Mouse (Mus musculus) ES-CJ7 (cell line): Measurements from ENCODE around the gene Syngap1.

Experiments used
- DNase-seq: peaks from one replicate; pipeline ENCODE4 v3.0.0; 2011; ENCODE audit warnings: low read depth, low spot score

The Syngap1 gene

DNA sequence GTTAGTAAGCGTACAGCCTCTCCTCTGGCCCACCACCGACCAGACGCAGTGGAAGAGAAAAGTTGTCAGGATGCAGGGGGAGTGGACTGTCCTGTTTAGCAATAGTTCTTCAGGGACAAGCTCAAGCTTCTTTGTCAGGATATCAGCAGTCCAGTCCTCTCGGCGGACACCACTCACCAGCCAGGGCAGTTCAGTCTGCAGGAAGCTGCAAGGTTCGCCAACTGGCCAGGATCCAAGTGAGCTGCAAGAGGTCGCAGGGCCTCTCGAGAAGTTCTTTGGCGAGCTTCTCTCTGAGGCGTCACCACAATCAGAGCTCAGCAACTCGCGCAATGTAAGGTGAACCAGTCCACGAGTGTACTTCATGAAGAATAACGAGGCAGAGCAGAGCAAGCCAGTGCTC lies 53.4 kb downstream of the Syngap1 start:
- DNase-seq = no peak

GRCm38 (mm10) chr17:26995006-26995405 lies 54.0 kb downstream of the Syngap1 start:
- DNase-seq = no peak

DNA sequence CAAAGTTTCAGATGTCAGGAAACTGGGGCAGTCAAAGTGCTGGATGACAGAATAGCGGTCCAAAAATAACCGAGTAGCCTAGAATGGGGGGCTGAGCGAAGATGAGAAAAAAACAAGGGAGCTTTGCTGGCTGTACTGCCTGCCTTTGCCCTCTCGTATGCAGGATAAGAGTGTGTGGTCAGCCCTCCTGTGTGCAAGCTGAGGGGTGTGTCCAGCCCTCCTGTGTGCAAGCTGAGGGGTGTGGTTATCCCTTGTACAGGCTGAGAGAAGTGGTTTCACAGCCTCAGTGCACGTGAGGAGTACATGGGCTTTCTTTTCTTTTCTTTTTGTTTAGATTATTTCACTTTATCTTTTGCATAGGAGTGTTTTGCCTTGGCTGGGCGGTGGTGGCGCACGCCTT lies 54.5 kb downstream of the Syngap1 start:
- no peak for DNase-seq

DNA sequence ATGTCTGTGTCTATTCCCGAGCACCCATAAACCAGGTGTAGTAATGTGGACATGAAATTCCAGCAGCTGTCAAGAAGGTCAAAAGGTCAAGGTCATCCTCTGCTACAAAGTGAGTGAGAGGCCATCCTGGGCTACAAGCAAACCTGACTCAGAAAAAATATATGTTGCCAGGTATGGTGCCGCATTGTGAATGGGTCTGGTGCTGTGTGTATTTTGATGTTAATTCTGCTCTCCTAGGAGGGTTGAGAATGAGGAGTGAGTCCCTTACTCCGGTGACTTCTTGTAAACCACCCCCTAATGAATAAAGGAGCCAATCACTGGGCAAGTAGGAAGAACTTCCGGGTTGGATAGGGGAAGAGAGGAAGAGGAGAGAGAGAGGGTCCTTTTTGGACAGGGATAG lies 56.6 kb downstream of the Syngap1 start:
- peak; percentile 79 for DNase-seq

- DNase-seq = no peak
Measured at GRCm38 (mm10) chr17:26998283-26998682, 57.2 kb downstream of the Syngap1 start.

- DNase-seq = peak; percentile 45
Measured at GRCm38 (mm10) chr17:26999996-27000395, 58.9 kb downstream of the Syngap1 start.

DNA sequence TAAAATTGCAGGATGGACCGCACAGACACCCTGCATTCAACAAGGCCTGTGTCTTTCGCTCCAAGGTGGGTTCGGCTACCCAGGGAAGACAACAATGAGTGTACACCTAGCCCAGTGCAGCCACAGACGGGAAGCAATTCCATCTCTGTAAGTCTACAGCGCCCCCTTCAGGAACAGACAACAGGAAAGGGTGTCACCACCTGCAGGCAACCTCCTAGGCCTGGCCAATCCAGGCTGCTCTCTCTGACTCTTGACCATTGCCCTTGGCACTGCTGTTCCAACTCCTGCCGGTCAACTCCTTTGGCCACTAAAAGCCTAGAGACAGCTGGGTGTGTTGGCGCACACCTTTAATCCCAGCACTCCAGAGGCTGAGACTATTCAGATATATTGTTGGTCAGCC lies 60.1 kb downstream of the Syngap1 start:
- DNase-seq = peak; percentile 84

- peak; percentile 72 for DNase-seq
Measured at GRCm38 (mm10) chr17:27001889-27002288, 60.8 kb downstream of the Syngap1 start.

- peak; percentile 90 for DNase-seq
Measured at GRCm38 (mm10) chr17:27004431-27004830, 63.4 kb downstream of the Syngap1 start.

- peak; percentile 52 for DNase-seq
Measured at GRCm38 (mm10) chr17:27004903-27005485, 63.9 kb downstream of the Syngap1 start.

GRCm38 (mm10) chr17:27005644-27006043 lies 64.6 kb downstream of the Syngap1 start:
- DNase-seq = no peak

- no peak for DNase-seq
Measured at GRCm38 (mm10) chr17:27008277-27008676, 67.2 kb downstream of the Syngap1 start.

GRCm38 (mm10) chr17:27011167-27011566 lies 70.1 kb downstream of the Syngap1 start:
- no peak for DNase-seq

GRCm38 (mm10) chr17:27011998-27012672 lies 71.1 kb downstream of the Syngap1 start:
- DNase-seq = peak; percentile 88

DNA sequence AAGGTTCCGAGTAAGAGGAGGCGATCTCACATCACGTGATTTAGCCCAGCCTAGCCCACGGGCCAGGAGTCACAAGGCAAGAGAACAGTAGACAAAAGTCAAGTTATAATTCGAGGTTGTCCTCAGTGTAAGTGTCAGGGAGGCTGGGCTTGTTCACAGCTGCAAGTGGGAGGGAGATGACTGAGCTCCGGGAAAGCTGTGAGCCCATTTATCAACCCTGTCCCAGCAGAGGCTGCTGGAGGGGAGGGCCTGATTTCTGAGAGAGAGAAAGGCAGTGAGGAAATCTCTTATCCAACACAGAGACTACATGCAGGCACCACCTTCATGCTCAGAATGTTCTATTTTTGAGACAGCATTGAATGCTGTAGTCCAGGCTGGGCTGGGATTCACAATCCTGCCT lies 71.9 kb downstream of the Syngap1 start:
- no peak for DNase-seq

DNA sequence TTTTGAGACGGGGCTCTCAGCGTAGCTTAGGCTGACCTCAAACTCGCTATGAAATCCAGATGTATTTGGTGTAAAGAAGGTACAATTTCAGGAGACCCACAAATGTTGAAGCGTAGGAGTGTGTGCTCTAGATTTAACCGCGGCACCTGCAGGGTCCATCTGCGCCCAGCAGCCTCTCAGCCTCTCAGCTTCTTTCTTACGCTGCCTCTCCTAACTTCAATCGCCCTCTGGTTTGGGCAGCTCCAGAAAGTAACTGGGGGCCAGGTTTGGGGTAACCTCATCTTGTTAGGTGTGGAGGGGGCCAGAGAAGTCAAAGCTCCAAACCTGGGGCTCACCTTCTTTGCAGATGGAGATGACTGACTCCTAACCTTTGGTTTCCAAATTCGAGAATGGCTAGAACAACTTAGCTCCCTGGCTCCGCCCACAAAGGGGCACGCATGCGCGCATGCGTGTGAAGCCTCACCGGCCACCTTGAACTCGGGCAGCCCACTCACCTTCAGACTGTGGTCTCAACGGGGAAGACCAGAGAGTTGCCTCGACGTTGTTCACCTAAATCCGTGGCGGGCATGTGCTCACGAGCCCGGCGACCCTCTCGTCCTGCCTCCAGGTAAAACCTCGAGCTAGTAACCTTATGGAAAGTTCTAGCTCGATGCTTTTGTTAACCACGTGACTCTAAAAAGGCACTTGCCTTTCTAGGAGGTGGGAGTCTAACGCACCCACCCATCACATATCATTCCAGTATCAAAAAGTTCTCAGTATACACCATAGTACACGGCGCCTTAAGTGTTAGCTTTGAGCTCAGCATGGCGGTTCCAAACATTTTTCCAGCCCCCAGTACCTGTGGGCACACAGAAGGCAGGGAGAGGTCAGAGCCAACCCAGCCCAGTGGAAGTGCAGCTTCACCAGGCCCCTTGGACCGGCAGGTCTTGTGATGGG lies 76.8 kb downstream of the Syngap1 start:
- peak; percentile 95 for DNase-seq

- DNase-seq = no peak
Measured at GRCm38 (mm10) chr17:27018555-27019196, 77.6 kb downstream of the Syngap1 start.

- DNase-seq = no peak
Measured at GRCm38 (mm10) chr17:27021076-27021475, 80.0 kb downstream of the Syngap1 start.

DNA sequence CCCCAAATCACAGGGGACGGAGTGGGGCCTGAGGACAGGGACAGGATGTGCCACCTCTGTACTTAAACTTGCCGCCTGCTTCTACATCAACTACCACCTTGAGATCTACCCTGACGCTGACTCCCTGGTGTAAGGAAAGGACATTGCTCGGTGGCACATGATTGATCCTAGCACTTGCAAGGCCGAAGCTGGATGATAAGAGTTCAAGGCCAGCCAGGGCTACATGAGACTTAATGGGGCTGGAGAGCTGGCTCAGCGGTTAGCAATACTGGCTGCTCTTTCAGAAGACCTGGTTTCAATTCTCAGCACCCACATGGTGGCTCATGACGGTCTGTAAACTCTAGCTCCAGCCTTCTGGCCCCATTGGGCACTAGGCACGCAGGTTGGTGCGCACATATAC lies 80.7 kb downstream of the Syngap1 start:
- DNase-seq = no peak
